Mouse (Mus musculus) embryo, embryonic 9.5 days (tissue): Measurements from ENCODE around the gene 9930111J21Rik2.
"Not testable (repeated sequence)": the region's sequence is repeated elsewhere in the genome, so short reads cannot be mapped to it uniquely, and the experiment has no call there.

Experiments used
- DNase-seq: peaks from one replicate; pipeline ENCODE4 v3.0.0-alpha.2; 2017; ENCODE audit errors: extremely low spot score

Gene 9930111J21Rik2

GRCm38 (mm10) chr11:49051093-49051891, at the start of gene 9930111J21Rik2:
9930111J21Rik2 (minus strand) TSS chr11:49051242.
- not testable (repeated sequence) for DNase-seq

DNA sequence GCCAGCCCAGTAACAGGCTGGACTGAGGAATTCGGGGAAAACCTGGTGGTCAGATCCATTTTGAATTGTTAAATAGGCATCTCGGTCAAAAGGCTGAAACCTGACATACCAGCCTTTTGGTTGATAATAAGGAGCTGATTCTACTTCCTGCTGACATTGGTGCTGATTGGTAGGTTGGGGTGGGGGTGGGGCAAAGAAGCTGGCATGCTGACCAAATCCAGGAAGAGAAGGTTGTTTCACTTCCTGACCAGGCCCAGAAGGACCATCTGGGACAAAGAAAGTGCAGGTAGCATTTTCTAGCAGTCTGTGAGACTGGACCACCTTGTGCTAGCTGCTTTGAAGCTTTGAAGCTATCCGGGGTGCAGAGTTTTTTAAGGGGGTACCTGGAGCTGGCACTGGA, 49.4 kb upstream of the 9930111J21Rik2 start:
- no peak for DNase-seq

- DNase-seq: no peak
Observed at GRCm38 (mm10) chr11:49095367-49095766, 44.3 kb upstream of the 9930111J21Rik2 start.

GRCm38 (mm10) chr11:49093861-49094660, 43.0 kb upstream of the 9930111J21Rik2 start:
- no peak for DNase-seq

DNA sequence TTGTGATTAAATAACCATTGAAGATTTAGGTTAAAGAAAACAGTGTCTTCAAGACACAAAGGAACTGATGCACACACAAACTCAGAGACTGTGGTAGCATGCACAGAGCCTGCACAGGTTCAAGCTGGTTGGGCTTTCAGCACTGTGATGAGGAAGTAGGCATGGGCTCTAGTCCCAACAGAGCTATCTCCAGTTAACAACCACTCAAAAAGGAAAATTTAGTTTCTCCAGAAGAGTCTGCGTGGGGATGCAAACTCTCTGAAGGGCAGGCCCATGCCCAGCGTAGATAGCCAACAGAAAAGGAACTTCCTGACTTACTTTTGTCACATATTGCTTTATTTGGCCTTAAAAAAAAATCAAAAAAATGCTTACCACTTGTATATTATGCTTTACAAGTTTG, 41.7 kb upstream of the 9930111J21Rik2 start:
- DNase-seq: no peak

DNA sequence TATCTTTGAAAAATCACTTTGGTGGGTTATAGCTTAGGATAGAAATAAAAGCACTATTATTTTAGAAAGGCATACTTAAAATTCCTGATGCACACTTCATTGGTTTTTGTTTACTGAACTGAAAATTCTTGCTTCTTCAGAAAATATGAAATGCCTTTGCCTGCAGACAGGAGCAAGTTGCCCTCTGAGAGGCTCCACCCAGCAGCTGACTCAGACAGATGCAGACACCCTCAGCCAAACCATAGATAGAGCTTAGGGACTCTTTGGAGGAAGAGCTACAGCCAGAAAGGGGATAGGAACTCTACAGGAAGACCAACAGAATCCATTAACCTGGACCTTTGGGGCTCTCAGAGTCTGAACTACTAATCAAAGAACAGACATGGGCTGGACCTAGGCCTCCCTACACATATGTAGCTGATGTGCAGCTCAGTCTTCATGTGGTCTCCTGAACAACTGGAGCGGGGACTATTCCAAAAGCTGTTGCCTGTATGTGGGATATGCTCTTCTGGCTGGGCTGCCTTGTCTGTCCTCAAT, 41.1 kb upstream of the 9930111J21Rik2 start:
- DNase-seq: no peak

- DNase-seq: no peak
Observed at GRCm38 (mm10) chr11:49091171-49091570, 40.1 kb upstream of the 9930111J21Rik2 start.

DNA sequence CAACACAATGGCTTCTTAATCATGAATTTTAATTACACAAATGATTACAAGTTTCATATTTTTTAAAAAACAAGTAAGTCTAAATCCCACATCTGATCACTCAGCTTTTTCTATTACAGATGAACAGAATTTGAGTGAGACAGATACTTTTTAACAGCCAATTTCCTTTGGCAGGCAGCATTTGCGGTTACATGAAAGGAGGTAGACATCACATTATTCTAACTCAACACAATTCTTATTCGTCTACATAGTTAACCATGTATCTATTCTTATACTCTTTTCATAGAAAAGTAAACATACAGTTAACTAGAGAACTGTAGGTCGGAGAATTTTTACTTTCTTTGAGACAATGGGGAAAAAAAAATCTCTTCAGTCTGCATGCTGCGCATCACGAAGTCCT, 39.5 kb upstream of the 9930111J21Rik2 start:
- DNase-seq: no peak

- no peak for DNase-seq
Observed at GRCm38 (mm10) chr11:49089735-49090507, 38.9 kb upstream of the 9930111J21Rik2 start.

GRCm38 (mm10) chr11:49088990-49089652, 38.1 kb upstream of the 9930111J21Rik2 start:
- no peak for DNase-seq

DNA sequence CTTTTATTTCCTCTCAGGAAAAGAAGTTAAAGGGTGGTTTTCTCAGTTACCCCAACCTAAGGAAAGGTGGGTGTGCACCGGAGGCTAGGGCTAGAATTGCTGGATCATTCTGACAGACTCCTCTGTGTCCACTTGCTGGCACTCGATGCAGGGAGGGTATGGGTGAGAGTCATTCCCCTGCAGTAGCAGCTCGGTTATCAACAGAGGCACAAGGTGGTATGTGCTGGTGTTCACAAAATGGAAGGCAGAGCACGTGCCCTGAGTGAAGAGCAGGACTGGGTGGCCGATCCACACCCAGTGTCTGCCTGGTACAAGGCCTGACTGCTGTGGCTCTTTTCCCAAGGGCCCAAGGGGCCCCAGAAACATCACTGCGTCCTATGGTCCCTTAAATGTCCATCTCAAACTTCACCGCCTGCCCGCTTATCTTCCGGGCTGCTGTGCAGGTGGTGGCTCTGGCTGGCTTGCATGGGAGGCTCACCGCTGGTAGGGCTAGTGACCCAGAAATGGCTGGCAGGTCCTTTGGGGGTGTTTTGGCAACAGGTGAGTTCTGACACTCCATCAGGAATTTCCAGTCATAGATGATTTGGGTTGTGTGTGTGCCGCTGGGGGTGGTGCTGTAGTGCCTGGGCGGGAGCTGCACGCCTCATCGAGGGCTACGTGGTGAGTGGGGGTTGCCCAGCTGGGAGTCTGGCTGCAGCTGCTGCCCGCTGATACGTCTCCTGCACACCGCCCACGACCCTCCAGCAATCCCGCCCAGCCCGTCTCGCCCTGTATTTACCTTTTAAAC, 37.0 kb upstream of the 9930111J21Rik2 start:
- peak; percentile 12 for DNase-seq

- DNase-seq: no peak
Observed at GRCm38 (mm10) chr11:49086858-49087361, 35.9 kb upstream of the 9930111J21Rik2 start.

DNA sequence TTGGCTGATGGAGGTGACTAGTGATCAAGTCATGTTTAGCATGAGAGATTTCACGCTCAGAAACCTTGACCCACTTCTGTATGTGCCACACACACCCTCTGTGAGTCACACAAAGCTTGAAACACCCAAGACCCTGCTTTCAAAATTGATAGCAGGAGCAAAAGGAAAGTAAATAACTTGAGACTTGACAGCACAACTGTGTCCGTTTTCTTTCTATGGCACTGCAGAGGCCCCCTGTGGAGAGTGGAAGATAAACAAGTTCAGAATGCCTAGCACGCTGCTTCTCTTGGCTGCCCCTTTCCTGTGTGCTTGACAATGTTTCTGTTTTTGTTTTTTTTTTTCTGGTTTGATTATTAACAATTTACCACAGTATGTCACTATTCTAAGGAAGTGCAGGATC, 33.8 kb upstream of the 9930111J21Rik2 start:
- DNase-seq: no peak

- no peak for DNase-seq
Observed at GRCm38 (mm10) chr11:49084385-49084784, 33.3 kb upstream of the 9930111J21Rik2 start.

- DNase-seq: no peak
Observed at GRCm38 (mm10) chr11:49083808-49084207, 32.8 kb upstream of the 9930111J21Rik2 start.

GRCm38 (mm10) chr11:49083146-49083545, 32.1 kb upstream of the 9930111J21Rik2 start:
- DNase-seq: no peak

- no peak for DNase-seq
Observed at GRCm38 (mm10) chr11:49081886-49082285, 30.8 kb upstream of the 9930111J21Rik2 start.

- DNase-seq: no peak
Observed at GRCm38 (mm10) chr11:49081356-49081755, 30.3 kb upstream of the 9930111J21Rik2 start.

GRCm38 (mm10) chr11:49080636-49081035, 29.6 kb upstream of the 9930111J21Rik2 start:
- DNase-seq: no peak

DNA sequence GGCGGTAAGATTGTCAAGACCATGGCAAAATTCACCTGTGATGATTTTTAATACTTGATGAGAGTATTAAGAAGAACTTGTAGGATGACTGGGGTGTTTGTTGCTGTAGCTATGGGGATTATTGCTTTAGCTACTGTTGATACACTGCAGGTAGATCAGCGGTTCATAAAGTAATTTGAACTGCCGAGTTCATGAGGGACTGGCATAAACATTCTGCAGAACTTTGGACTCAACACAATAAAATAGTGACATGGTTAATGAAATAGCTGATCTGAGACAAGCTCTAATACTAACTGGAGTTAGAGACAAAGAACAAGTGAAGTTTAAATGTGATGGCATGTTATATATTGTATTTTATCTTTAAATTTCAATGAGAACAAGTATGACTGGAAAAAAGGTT, 27.7 kb upstream of the 9930111J21Rik2 start:
- no peak for DNase-seq
